Mouse (Mus musculus) CH12.LX (cell line): ENCODE measurements around the gene Aplf.

ENCODE experiments used
- CHD1 ChIP-seq: IDR thresholded peaks from 2 replicates; pipeline ENCODE4 v1.6.1; 2012; ENCODE audit warnings: low read depth, low read length, improper control_type of control experiment, inconsistent platforms
- CTCF ChIP-seq, 2 experiments: IDR thresholded peaks in 1 of 2; conservative IDR thresholded peaks in 1 of 2; 2 replicates each; pipeline ENCODE4 v1.5.1; 2011 to 2012; ENCODE audit warnings: low read depth in 2 of 2, low read length in 2 of 2, improper control_type of control experiment in 1 of 2, inconsistent platforms in 1 of 2, mild to moderate bottlenecking in 1 of 2, moderate library complexity in 1 of 2
- JUND ChIP-seq: conservative IDR thresholded peaks from 2 replicates; pipeline ENCODE4 v1.6.1; 2011; ENCODE audit warnings: low read depth, low read length, improper control_type of control experiment
- MAZ ChIP-seq: IDR thresholded peaks from 2 replicates; pipeline ENCODE4 v1.6.1; 2012; ENCODE audit warnings: low read depth, mild to moderate bottlenecking, inconsistent platforms, low read length, improper control_type of control experiment, moderate library complexity
- NELFE ChIP-seq: IDR thresholded peaks from 2 replicates; pipeline ENCODE4 v1.6.1; 2011; ENCODE audit warnings: low read depth, low read length, improper control_type of control experiment
- POLR2A ChIP-seq: IDR thresholded peaks from 2 replicates; pipeline ENCODE4 v1.6.1; 2011; ENCODE audit warnings: low read depth, mild to moderate bottlenecking, improper control_type of control experiment, low read length
- POLR2AphosphoS2 ChIP-seq: IDR thresholded peaks from 2 replicates; pipeline ENCODE4 v1.6.1; 2011; ENCODE audit warnings: low read depth, low read length, improper control_type of control experiment
- USF2 ChIP-seq: conservative IDR thresholded peaks from 2 replicates; pipeline ENCODE4 v1.6.1; 2011; ENCODE audit warnings: low read depth, low read length, improper control_type of control experiment
- ZKSCAN1 ChIP-seq: IDR thresholded peaks from 2 replicates; pipeline ENCODE4 v1.6.1; 2012; ENCODE audit warnings: low read depth, inconsistent platforms, low read length, improper control_type of control experiment, borderline replicate concordance

- no peak for TF ChIP-seq ZKSCAN1
- TF ChIP-seq JUND, result peak; percentile 67; the same call in 1 of the 2 replicates
- TF ChIP-seq CTCF (conservative IDR thresholded peaks at IDR 0.05 in 1 of 2, IDR thresholded peaks at IDR 0.05 in 1 of 2; ENCODE audit: low read depth in 2 of 2, low read length in 2 of 2), result no peak
- no peak for TF ChIP-seq NELFE
- no peak for TF ChIP-seq USF2
- no peak for TF ChIP-seq CHD1
- no peak for TF ChIP-seq MAZ
- no peak for TF ChIP-seq POLR2A
- TF ChIP-seq POLR2AphosphoS2, result no peak
Measured at GRCm38 (mm10) chr6:87714091-87714490, 42.1 kb upstream of the Aplf start.
